8 mouse cellular contexts compared by ENCODE assay signal in the genomic region with DNA sequence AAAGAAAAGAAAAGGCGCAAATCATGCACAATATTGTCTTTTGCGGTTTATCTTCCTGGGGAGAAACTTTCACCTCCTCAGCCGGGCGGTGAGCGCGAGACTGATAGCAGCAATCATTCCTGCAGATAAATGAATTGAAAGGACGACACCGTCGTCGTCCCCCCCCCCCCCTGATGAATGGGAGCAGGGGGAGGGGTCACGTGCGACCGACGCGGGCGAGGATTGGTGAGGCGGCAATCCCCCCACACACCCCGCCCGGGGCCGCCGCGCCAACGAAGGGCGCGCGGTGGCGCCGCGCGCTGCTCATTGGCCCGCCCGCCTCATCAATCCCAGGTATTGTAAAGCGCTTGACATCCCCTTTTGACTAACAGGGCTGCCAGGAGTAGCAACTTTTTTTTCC. TPM values are rescaled to one million over a fixed set of nuclear protein-coding genes. Genes with fewer than 3 reads are reported as not detected.
DNase-seq lines count a peak whose midpoint lies in the region; ATAC-seq and TF ChIP-seq lines count a peak whose summit lies in the region.

A gene (minus strand): TSS at position 147 of the 400 bp plus-strand sequence.

- peak within 1 kb of the TSS; percentile 70 for H3K9ac ChIP-seq in forebrain, embryonic 16.5 days (replicated peaks; ENCODE audit: low read depth, low read length)
- no peak within 1 kb of the TSS for H3K9ac ChIP-seq in liver, embryonic 15.5 days

- 0% methylated on average over 33 of the region's 33 CpGs for WGBS in cerebellum, adult 2 months
- WGBS in forebrain, embryonic 16.5 days = under 1% methylated on average over 23 of the region's 33 CpGs
- 1% methylated on average over 33 of the region's 33 CpGs for WGBS in liver, embryonic 15.5 days (ENCODE audit: insufficient replicate concordance)

- peak; percentile 96 for TF ChIP-seq POLR2A in cerebellum, adult 2 months (IDR thresholded peaks at IDR 0.05; ENCODE audit: borderline replicate concordance, insufficient read depth, low read length)

- peak within 1 kb of the TSS; percentile 52 for H3K4me2 ChIP-seq in forebrain, embryonic 16.5 days (ENCODE audit: low read length)
- peak within 1 kb of the TSS; percentile 37 for H3K4me2 ChIP-seq in liver, embryonic 15.5 days

- no peaks in the 10 kb centered on the region for H3K27me3 ChIP-seq in cerebellum, adult 2 months (ENCODE audit: control insufficient read depth, insufficient read depth, low read length)
- peaks cover 29% of the 10 kb centered on the region for H3K27me3 ChIP-seq in forebrain, embryonic 16.5 days (replicated peaks; ENCODE audit: control insufficient read depth, insufficient read depth, low read length)
- H3K27me3 ChIP-seq in liver, embryonic 15.5 days = peaks cover 100% of the 10 kb centered on the region

- no peaks in the 10 kb centered on the region for H3K9me3 ChIP-seq in forebrain, embryonic 16.5 days (ENCODE audit: control insufficient read depth, low read length)
- H3K9me3 ChIP-seq in liver, embryonic 15.5 days (replicated peaks) = no peaks in the 10 kb centered on the region

- H3K4me3 ChIP-seq in cerebellum, adult 2 months (replicated peaks; ENCODE audit: insufficient read depth, low read depth, low read length) = peak within 1 kb of the TSS; percentile 100
- H3K4me3 ChIP-seq in forebrain, embryonic 16.5 days (replicated peaks; ENCODE audit: low read length) = peak within 1 kb of the TSS; percentile 53
- H3K4me3 ChIP-seq in liver, embryonic 15.5 days (replicated peaks) = peak within 1 kb of the TSS; percentile 17; the same call in 1 of the 2 replicates

- H3K36me3 ChIP-seq in forebrain, embryonic 16.5 days (ENCODE audit: control insufficient read depth, insufficient read depth) = no peaks in the 10 kb centered on the region
- no peaks in the 10 kb centered on the region for H3K36me3 ChIP-seq in liver, embryonic 15.5 days (replicated peaks)

- no peak for TF ChIP-seq CTCF in cerebellum, adult 2 months (IDR thresholded peaks at IDR 0.05; ENCODE audit: borderline replicate concordance, insufficient read depth, low read depth, low read length)

- peaks cover 11% of the 10 kb centered on the region; the same call in 1 of the 2 replicates for H3K4me1 ChIP-seq in cerebellum, adult 2 months (ENCODE audit: control insufficient read depth, insufficient read depth, low read length)
- peaks cover 28% of the 10 kb centered on the region for H3K4me1 ChIP-seq in forebrain, embryonic 16.5 days (replicated peaks; ENCODE audit: control insufficient read depth, insufficient read depth, low read length)
- peaks cover 16% of the 10 kb centered on the region for H3K4me1 ChIP-seq in liver, embryonic 15.5 days (replicated peaks)

- no peak for DNase-seq in layer of hippocampus, adult 8-10 months (ENCODE audit: low spot score in 2 of 2)
- DNase-seq in layer of hippocampus, adult 9-10 months (ENCODE audit: low spot score) = no peak
- DNase-seq in cerebellum, adult 2 months = peak; percentile 92 to 97
- no peak for DNase-seq in urinary bladder, postnatal 14 days (ENCODE audit: low spot score)
- no peak for DNase-seq in thymus, postnatal 4 days
- no peak for DNase-seq in kidney, postnatal 36 days

- peak; percentile 84 for ATAC-seq in forebrain, embryonic 16.5 days
- no peak for ATAC-seq in liver, embryonic 15.5 days (ENCODE audit: insufficient read depth)

- peak within 1 kb of the TSS; percentile 96 for H3K27ac ChIP-seq in cerebellum, adult 2 months (ENCODE audit: insufficient read depth, low read length)
- H3K27ac ChIP-seq in forebrain, embryonic 16.5 days (ENCODE audit: low read length) = peak within 1 kb of the TSS; percentile 84
- no peak within 1 kb of the TSS for H3K27ac ChIP-seq in liver, embryonic 15.5 days (replicated peaks)

RNA-seq across cellular contexts. Expression of the gene that starts here (rescaled TPM):
- total RNA-seq in layer of hippocampus, adult 8-10 months (2022) = 10 to 100 TPM in 3 of 4 experiments, 1 to 10 TPM in 1; 9.9 to 13.1 (median 11.2) TPM
- 1,121 and 1,289 TPM in 2 replicates for polyA plus RNA-seq in cerebellum, adult 2 months (2012; rRNA removed)
- polyA plus RNA-seq in forebrain, embryonic 16.5 days (2015; fragmentation: Nextera tagmentation; extraction: Ambion mirVana) = 4.5 and 8.0 TPM in 2 replicates
- polyA plus RNA-seq in liver, embryonic 15.5 days (2015; fragmentation: Nextera tagmentation; extraction: Ambion mirVana) = 0.03 TPM in 1 of 2 replicates, not detected in the other

Comparison
In these comparisons a context has a peak if more than half of its experiments do, and no peak if none do; other contexts are left out.
1. RNA of the gene that starts here (polyA plus RNA-seq): 1,121 to 1,289 TPM in cerebellum, adult 2 months; 4.5 to 8.0 TPM in forebrain, embryonic 16.5 days and 0.03 TPM in liver, embryonic 15.5 days; every median in the first group is over 100 times any median in the second.
2. DNase-seq: peak in cerebellum, adult 2 months (2 of 2); none in layer of hippocampus, adult 8-10 months (0 of 2), layer of hippocampus, adult 9-10 months (single experiment), urinary bladder, postnatal 14 days (single experiment), thymus, postnatal 4 days (single experiment) and kidney, postnatal 36 days (0 of 2).
3. H3K4me3 ChIP-seq: peak in every context shown above with its lines; median percentile 100 in cerebellum, adult 2 months; 53 in forebrain, embryonic 16.5 days; 17 in liver, embryonic 15.5 days.